Mouse (Mus musculus) ovary, adult 18-20 months (tissue): ENCODE data around the gene D030056L22Rik.

Experiments
- DNase-seq: peaks from one replicate; pipeline ENCODE4 v3.0.0; 2022; ENCODE audit warnings: low spot score, mixed read lengths

The D030056L22Rik gene

DNA sequence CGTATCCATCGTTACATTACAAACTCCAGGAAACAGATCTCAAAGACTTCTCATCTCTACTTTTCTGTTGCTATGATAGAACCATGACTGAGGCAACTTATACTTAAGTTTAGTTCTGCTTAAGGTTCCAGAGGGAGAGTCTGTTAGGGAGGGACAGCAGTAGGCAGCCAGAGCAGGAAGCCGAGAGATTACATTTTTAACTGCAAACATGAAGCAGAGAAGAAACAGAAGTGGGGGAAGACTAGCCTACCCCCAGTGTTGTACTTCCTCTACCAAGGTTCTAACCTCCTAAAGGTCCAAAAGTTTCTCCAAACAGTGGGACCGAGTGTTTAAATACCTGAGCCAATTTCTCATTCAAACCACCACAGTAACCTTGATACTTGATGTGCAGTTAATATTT is 22.9 kb downstream of the D030056L22Rik start:
- no peak for DNase-seq

DNA sequence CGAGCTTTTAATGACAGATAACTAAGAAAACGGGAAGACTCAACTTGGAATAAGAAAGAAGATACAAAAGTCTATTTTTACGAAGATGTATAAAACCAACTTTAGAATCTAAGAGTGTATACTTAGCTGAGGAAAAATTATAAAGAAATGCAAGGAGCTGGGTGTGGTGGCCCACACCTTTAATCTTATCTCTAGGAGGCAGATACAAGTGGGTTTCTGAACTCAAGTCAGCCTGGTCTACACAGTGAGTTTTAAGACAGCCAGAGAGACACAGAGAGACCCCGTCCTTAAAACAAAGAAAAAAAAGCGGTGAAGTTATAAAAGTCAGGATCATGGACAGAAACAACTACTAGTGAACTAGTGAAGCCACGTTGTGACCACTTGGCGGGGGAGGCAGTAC is 26.2 kb downstream of the D030056L22Rik start:
- no peak for DNase-seq

DNA sequence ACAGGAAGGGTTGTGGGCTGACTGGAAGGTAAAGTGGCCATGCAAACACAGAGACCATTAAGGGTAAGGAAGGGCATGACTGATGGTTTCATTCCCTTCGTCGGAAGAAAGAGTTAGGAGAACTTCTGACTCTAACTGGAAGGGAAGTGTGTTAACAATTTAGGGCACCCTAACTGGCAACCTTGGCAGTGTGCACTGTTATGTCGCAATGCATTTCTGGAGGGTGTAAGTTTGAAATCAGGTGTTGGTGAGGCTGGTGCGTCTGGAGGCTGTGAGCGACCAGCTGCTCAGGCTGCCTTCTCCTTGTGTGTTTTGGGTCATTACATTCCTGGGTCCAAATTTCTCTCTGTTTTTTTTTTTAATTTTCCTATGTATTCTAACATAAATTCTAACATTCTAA is 31.0 kb downstream of the D030056L22Rik start:
- DNase-seq: no peak

DNA sequence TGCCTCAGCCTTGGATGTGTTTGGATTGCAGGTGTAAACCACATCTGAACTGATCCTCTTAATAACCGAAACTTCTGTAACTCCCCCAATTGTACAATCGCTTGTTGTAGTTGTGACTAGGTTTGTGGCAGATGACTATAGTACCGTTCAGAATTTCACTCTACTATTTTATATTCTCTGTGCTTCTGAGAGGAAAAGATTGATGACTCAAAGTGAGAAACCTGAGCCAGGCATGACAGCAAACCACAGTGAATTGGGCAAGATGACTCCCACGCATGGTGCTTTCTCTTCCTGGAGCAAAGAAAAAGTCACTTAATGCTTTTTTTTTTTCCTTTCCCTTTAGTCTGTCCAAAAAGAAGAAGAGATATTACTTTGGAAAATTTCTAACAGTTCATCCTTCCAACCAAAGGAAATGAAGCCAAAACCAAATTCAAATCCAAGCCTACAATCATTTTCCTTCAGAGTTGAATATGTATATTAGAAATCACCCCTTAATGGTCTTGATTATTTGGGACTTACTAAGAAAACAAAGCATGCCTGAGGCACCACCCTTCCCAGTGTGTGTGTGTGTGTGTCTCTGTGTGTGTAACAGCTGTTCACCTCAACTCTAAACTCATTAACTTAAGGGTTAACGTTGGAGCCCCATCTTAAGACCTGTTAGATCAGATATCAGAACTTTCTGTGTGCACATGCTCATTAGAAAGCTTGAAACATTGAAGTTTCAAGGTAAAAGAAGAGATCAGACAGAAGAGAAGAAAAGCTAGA is 33.8 kb downstream of the D030056L22Rik start:
- no peak for DNase-seq

DNA sequence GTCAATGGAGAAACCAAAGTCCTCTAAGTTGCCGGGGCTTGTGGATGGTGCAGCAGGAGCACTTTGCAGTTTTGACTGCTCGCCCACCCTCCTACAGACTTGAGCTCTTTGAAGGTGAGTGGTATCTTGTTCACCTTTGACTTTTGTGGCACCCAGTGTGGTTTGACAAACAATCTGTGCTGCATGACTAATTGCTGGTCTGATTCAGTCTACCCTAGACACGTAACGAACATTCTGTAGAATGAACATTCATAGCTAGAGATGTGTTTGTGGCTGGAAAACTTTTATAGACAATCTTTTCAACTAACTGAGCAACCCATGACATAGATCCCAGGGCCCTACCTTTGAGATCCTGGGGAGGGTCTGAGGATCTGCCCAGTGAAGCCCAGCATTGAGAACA is 34.4 kb downstream of the D030056L22Rik start:
- DNase-seq: no peak

DNA sequence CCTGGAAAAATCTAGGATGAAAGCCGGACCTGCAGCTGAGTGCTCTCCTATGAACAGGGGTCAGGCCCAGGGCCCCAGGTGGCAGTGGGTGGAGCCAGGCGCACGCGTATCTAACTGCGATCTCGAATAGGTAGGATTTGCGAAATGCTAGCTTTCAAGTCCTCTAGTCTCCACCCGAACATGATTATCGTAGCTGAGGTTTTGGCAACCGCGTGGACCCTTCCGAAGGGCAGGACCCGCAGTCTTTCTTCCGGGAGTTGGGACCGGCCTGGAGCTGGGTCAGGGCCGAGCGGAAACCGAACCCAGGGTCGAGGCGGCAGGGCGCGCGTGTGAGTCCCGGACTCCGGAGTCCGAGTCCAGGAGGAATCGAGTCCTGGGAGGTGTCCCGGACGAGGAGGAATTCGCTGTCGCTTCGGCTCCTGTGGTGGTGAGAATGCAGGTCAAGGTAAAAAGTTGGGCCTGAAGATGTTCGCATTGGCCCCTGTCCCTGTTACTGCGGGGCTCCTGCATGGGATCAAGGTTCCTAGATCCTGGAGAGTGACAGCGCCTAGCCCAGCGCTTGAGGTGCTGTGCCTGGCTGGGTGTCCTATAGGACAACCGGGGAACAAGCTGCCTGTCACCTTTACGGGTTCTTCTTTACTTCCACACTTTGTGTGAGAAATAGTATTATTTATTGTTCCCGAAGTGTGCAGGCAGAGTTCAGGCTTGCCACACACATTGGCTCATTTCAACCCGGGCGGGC is 36.8 kb downstream of the D030056L22Rik start, which contains the start of gene Trpm6:
TSS of gene Trpm6 (plus strand) at position 386 of the 742 bp plus-strand sequence.
- DNase-seq: no peak

DNA sequence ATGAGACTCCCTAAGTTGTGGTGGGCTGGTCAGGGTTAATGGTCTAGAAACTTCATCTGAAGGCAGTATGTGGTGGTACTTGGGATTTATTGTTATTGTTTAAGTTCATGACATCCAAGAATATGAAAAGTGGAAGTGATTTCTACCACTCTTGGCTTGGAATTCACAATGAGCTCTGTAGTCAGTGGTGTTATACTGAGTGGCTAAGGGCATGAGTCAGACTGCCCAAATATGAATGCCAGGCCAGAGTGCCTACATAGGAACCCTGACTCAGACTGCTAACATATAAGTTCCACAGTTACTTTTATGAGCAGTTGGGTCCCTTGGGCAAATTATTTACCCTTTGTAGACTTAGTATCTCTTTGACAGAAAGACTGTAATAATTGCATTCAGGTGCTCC is 44.2 kb downstream of the D030056L22Rik start:
- no peak for DNase-seq

DNA sequence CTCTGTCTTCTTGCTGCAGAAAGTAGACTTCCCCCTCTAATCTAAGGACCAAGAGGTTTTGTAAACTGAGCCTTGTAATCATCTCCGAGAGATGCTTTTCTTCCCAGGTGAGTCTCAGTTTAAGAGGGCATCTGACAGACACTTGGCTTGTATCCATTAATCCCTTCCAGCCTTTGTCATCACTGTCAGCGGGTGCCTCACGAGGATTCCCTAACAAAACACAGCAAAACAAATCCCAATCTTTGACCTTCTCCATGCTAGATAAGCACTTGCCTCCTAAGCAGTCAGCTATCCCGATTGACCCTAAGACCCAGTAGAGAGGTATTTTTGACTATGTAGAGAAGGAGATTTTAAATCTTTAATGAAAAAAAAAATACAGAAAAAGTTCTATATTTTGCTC is 44.7 kb downstream of the D030056L22Rik start:
- no peak for DNase-seq

DNA sequence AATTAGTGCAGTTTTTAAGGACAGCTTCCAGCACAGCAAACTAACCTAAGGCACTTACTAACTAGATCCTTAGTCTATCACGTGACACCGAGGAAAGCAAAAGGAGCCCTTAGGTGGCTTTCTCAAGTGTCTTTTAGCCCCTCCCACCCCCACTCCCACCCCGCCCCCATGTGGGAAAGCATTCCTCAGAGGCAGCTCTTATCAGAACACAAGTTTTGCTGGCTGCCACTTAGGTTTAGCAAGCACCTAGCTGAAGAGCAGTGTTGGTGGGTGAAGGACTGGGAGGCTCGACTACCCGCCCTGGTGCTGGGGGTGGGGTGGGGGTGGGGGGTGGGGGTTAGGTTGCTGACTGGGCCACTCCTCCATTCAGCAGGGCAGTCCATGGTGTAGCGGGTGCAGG is 45.3 kb downstream of the D030056L22Rik start:
- DNase-seq: no peak

DNA sequence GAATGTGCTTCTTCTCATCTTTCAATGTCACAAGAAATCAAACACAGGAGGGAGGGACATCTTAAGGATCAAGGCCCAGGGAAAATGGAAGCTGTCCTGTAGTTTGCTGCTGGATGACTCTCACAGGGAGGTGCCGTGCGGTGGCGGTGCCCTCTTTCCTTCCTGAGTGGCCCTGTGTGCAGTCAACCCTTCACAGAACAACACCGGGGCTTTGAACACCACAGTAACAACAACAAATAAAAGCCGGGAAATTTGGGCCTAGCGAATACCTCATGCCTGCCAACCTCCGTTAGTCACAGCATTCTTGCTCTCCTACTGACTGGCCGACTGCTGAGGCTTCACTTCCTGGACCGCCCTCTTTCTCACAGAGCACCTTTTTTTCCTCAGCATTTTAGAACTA is 45.9 kb downstream of the D030056L22Rik start:
- DNase-seq: no peak

DNA sequence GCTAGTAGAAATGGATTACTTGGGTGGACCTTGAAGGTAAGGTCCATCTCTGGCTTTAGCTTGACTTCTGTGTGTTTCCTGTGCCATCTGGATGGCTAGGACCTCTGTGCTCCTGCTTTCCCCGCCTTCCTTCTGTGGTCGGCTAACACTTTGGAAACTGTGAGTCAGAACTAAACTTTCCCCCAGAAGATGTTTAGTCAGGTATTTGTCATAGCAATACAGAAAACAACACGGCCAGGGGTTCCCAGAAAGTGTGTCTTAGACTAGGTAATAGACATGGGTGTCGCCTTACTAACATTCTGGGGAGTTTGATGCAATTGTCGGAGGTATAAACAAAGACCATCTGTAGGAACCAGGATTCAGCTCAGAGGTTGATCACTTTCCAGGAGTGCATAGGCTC is 53.4 kb downstream of the D030056L22Rik start:
- DNase-seq: no peak
